Mouse (Mus musculus) MEL (cell line): ENCODE data around the gene 4930507D05Rik. TPM values are rescaled to one million over a fixed set of nuclear protein-coding genes. Genes with fewer than 3 reads are reported as not detected.
A peak's percentile ranks its signal among the peaks of the same experiment; 100 is the strongest.

ENCODE experiments used
- DNase-seq: peaks from one replicate; pipeline ENCODE4 v3.0.0; 2011; ENCODE audit warnings: low read depth, low spot score
- H3K27ac ChIP-seq: 2 replicates; pipeline ENCODE4 v1.5.1; 2012; ENCODE audit warnings: low read depth, mild to moderate bottlenecking, control low read depth, low read length, moderate library complexity; ENCODE audit not compliant: control insufficient read depth
- H3K27me3 ChIP-seq, 2 experiments: fragments of 150-350 bp in 1 of 2; sonication (generic) in 1 of 2; 2 replicates each; pipeline ENCODE4 v1.6.1; 2012; ENCODE audit warnings: low read length in 2 of 2, mild to moderate bottlenecking in 2 of 2, improper control_type of control experiment in 1 of 2, moderate library complexity in 1 of 2; ENCODE audit not compliant: insufficient read depth in 2 of 2, control insufficient read depth in 1 of 2
- H3K36me3 ChIP-seq, 2 experiments: 2 replicates each; pipeline ENCODE4 v1.6.1; 2012 to 2014; ENCODE audit warnings: low read length in 2 of 2, improper control_type of control experiment in 1 of 2, inconsistent platforms in 1 of 2, mild to moderate bottlenecking in 1 of 2; ENCODE audit not compliant: insufficient read depth in 2 of 2, control insufficient read depth in 1 of 2
- H3K4me1 ChIP-seq, 2 experiments: fragments of 150-350 bp in 1 of 2; sonication (generic) in 1 of 2; 2 replicates each; pipeline ENCODE4 v1.6.1; 2012; ENCODE audit warnings: low read length in 2 of 2, improper control_type of control experiment in 1 of 2, mild to moderate bottlenecking in 1 of 2; ENCODE audit not compliant: insufficient read depth in 2 of 2, control insufficient read depth in 1 of 2
- H3K4me3 ChIP-seq, 2 experiments: fragments of 150-350 bp in 1 of 2; sonication (generic) in 1 of 2; 2 replicates each; pipeline ENCODE4 v1.5.1; 2012; ENCODE audit warnings: low read depth in 2 of 2, low read length in 2 of 2, mild to moderate bottlenecking in 2 of 2, moderate library complexity in 2 of 2, control low read depth in 1 of 2, improper control_type of control experiment in 1 of 2; ENCODE audit not compliant: control insufficient read depth in 1 of 2, insufficient read depth in 1 of 2
- H3K79me2 ChIP-seq: 2 replicates; pipeline ENCODE4 v1.6.1; 2012; ENCODE audit warnings: mild to moderate bottlenecking, low read length, moderate library complexity; ENCODE audit not compliant: control insufficient read depth, poor library complexity, insufficient read depth
- H3K9ac ChIP-seq: 2 replicates; pipeline ENCODE4 v1.6.1; 2012; ENCODE audit warnings: low read depth, mild to moderate bottlenecking, control low read depth, low read length, moderate library complexity; ENCODE audit not compliant: control insufficient read depth, poor library complexity, severe bottlenecking
- H3K9me3 ChIP-seq: fragments of 150-350 bp; sonication (generic); replicated peaks from 2 replicates; pipeline ENCODE4 v1.6.1; 2012; ENCODE audit warnings: mild to moderate bottlenecking, low read length, improper control_type of control experiment, moderate library complexity; ENCODE audit not compliant: insufficient read depth
- BHLHE40 ChIP-seq: IDR thresholded peaks from 2 replicates; pipeline ENCODE4 v1.6.1; 2012; ENCODE audit warnings: low read depth, mild to moderate bottlenecking, inconsistent platforms, low read length, improper control_type of control experiment, borderline replicate concordance
- CTCF ChIP-seq, 3 experiments: IDR thresholded peaks in 2 of 3; conservative IDR thresholded peaks in 1 of 3; 2 replicates each; pipeline ENCODE4 v1.5.1; 2011 to 2012; ENCODE audit warnings: low read length in 3 of 3, low read depth in 2 of 3, mild to moderate bottlenecking in 2 of 3, improper control_type of control experiment in 1 of 3, inconsistent platforms in 1 of 3, mixed read lengths in 1 of 3, moderate library complexity in 1 of 3; ENCODE audit not compliant: control insufficient read depth in 1 of 3, insufficient read depth in 1 of 3, poor library complexity in 1 of 3, severe bottlenecking in 1 of 3
- ELF1 ChIP-seq: IDR thresholded peaks from 2 replicates; pipeline ENCODE4 v1.6.1; 2014; ENCODE audit warnings: low read depth, mild to moderate bottlenecking, inconsistent platforms, low read length, improper control_type of control experiment, moderate library complexity
- EP300 ChIP-seq, 2 experiments: IDR thresholded peaks; 2 replicates each; pipeline ENCODE4 v1.6.1; 2011; ENCODE audit warnings: improper control_type of control experiment in 2 of 2, low read length in 2 of 2, low read depth in 1 of 2, mild to moderate bottlenecking in 1 of 2
- ETS1 ChIP-seq: IDR thresholded peaks from 2 replicates; pipeline ENCODE4 v1.6.1; 2012; ENCODE audit warnings: low read depth, mild to moderate bottlenecking, inconsistent platforms, low read length, improper control_type of control experiment, moderate library complexity
- GABPA ChIP-seq: IDR thresholded peaks from 2 replicates; pipeline ENCODE4 v1.6.1; 2012; ENCODE audit warnings: low read depth, mild to moderate bottlenecking, inconsistent platforms, low read length, improper control_type of control experiment, moderate library complexity
- GATA1 ChIP-seq: IDR thresholded peaks from 2 replicates; pipeline ENCODE4 v1.6.1; 2011; ENCODE audit warnings: low read depth, low read length, improper control_type of control experiment
- HCFC1 ChIP-seq: IDR thresholded peaks from 2 replicates; pipeline ENCODE4 v1.6.1; 2012; ENCODE audit warnings: low read depth, mild to moderate bottlenecking, inconsistent platforms, low read length, improper control_type of control experiment, moderate library complexity
- MAX ChIP-seq: IDR thresholded peaks from 2 replicates; pipeline ENCODE4 v1.6.1; 2011; ENCODE audit warnings: low read length, improper control_type of control experiment
- MAZ ChIP-seq: IDR thresholded peaks from 2 replicates; pipeline ENCODE4 v1.6.1; 2012; ENCODE audit warnings: low read depth, mild to moderate bottlenecking, inconsistent platforms, low read length, improper control_type of control experiment
- MXI1 ChIP-seq: IDR thresholded peaks from 2 replicates; pipeline ENCODE4 v1.6.1; 2011; ENCODE audit warnings: mild to moderate bottlenecking, low read depth, low read length, improper control_type of control experiment
- MYB ChIP-seq: IDR thresholded peaks from 2 replicates; pipeline ENCODE4 v1.6.1; 2011; ENCODE audit warnings: mild to moderate bottlenecking, low read depth, low read length, improper control_type of control experiment
- MYC ChIP-seq: IDR thresholded peaks from 2 replicates; pipeline ENCODE4 v1.6.1; 2011; ENCODE audit warnings: low read depth, mild to moderate bottlenecking, low read length, improper control_type of control experiment, moderate library complexity
- RAD21 ChIP-seq: IDR thresholded peaks from 2 replicates; pipeline ENCODE4 v1.6.1; 2011; ENCODE audit warnings: mild to moderate bottlenecking, low read depth, low read length, improper control_type of control experiment
- SIN3A ChIP-seq: IDR thresholded peaks from 2 replicates; pipeline ENCODE4 v1.6.1; 2012; ENCODE audit warnings: low read length, improper control_type of control experiment, inconsistent platforms
- SMC3 ChIP-seq: IDR thresholded peaks from 2 replicates; pipeline ENCODE4 v1.6.1; 2011; ENCODE audit warnings: low read depth, low read length, improper control_type of control experiment
- ZC3H11A ChIP-seq: IDR thresholded peaks from 2 replicates; pipeline ENCODE4 v1.6.1; 2012; ENCODE audit warnings: low read depth, mild to moderate bottlenecking, inconsistent platforms, low read length, improper control_type of control experiment
- ZKSCAN1 ChIP-seq: IDR thresholded peaks from 2 replicates; pipeline ENCODE4 v1.6.1; 2012; ENCODE audit warnings: low read depth, mild to moderate bottlenecking, inconsistent platforms, low read length, improper control_type of control experiment, moderate library complexity
- ZNF384 ChIP-seq: IDR thresholded peaks from 2 replicates; pipeline ENCODE4 v1.6.1; 2012; ENCODE audit warnings: low read depth, mild to moderate bottlenecking, inconsistent platforms, low read length, improper control_type of control experiment
- polyA plus RNA-seq, 2 experiments: library from polyadenylated mRNA; stranded (reverse) in 1 of 2; unstranded in 1 of 2; fragments of >175 nt in 1 of 2; fragments of >200 nt in 1 of 2; gene quantifications; 2 replicates each; pipeline versions ENCODE4 v1.2.1 to v1.2.4; 2012; ENCODE audit warnings: low replicate concordance in 2 of 2, low read depth in 1 of 2; ENCODE audit not compliant: insufficient read length in 2 of 2, insufficient read depth in 1 of 2, missing spikeins in 1 of 2
- total RNA-seq: library from RNA; depleted of rRNA; stranded (reverse); fragments of 300-350 nt; gene quantifications from 2 replicates; pipeline ENCODE4 v1.2.3, GENCODE M21; 2012; rRNA removed

4930507D05Rik gene
- total and polyA plus RNA-seq, 3 experiments, result 0.33 to 0.58 TPM; not detected in 1

DNA sequence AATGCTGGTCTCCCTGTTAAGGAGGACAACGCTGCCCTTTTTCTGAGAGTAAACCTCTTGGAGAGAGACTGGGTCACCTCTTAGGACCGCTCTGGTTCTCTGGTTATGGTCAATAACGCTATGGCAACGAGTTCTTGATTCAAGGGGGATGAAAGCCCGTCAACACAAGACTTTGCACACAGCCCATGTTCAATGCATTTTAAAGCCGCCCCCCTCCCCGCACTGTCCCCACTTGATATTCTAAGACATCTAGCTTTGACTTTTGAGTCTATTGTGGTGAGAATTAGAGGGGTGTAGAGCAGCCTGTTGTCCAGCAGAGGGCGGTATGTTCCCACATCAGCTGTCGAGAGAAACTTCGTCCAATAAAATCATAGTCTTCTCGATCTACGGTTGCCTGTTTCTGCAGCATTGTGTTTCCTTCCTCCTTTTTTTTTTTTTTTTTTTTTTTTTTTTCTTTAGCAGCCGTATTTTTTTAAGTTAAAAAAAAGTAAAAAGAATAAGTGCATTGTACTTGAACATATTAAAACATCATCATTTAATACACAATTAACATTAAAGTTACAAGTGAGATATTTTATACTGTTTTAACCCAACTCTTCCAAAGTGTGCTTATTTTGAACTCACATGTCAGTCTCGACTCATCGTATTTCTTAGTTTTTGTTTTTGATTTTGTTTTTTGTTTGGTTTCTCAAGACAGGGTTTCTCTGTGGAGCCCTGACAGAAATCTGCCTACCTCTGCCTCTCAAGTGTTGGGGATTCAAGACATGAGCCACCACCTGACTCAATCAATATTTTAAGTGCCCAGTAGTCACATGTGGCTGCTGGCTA, 51.0 kb downstream of the 4930507D05Rik start:
- peaks cover 11 to 44% of the 10 kb centered on the region in 2 experiments for H3K36me3 ChIP-seq
- peaks cover 12 to 38% of the 10 kb centered on the region in 2 experiments for H3K4me1 ChIP-seq
- no peaks in the 10 kb centered on the region for H3K27me3 ChIP-seq
- peak overlapping the region; percentile 30 for H3K9ac ChIP-seq
- peak; percentile 85 for TF ChIP-seq MYC
- peak; percentile 94 for TF ChIP-seq ZC3H11A
- peak; percentile 73 for TF ChIP-seq ETS1
- no peak for TF ChIP-seq MAZ
- TF ChIP-seq RAD21, result peak; percentile 97
- peak; percentile 55; the same call in 1 of the 2 replicates for TF ChIP-seq MXI1
- TF ChIP-seq BHLHE40, result 0 out of 2 replicates have a peak, but pooled peaks have one; percentile 35
- TF ChIP-seq MYB, result no peak
- no peak for TF ChIP-seq ELF1
- TF ChIP-seq MAX, result no peak
- TF ChIP-seq ZNF384, result peak; percentile 99
- TF ChIP-seq HCFC1, result peak; percentile 63; the same call in 1 of the 2 replicates
- peak; percentile 84 to 94 (median 88) for TF ChIP-seq CTCF (IDR thresholded peaks at IDR 0.05 in 2 of 3, conservative IDR thresholded peaks at IDR 0.05 in 1 of 3; ENCODE audit: control insufficient read depth in 1 of 3, insufficient read depth in 1 of 3, low read depth in 2 of 3, low read length in 3 of 3, poor library complexity in 1 of 3, severe bottlenecking in 1 of 3)
- TF ChIP-seq ZKSCAN1, result peak; percentile 88; the same call in 1 of the 2 replicates
- TF ChIP-seq SMC3, result peak; percentile 94
- TF ChIP-seq GABPA, result no peak
- peak; percentile 87 for TF ChIP-seq SIN3A
- peak in 1 of 2 experiments; percentile 59; a peak in 2 of 4 replicates for TF ChIP-seq EP300 (IDR thresholded peaks at IDR 0.05; ENCODE audit: low read depth in 1 of 2, low read length in 2 of 2)
- 0 out of 2 replicates have a peak, but pooled peaks have one; percentile 6 for TF ChIP-seq GATA1
- peak overlapping the region; percentile 63 for H3K27ac ChIP-seq
- peak; percentile 93 for DNase-seq
- H3K9me3 ChIP-seq, result no peaks in the 10 kb centered on the region
- peak overlapping the region in 1 of 2 experiments; percentile 6; a peak in 1 of 4 replicates for H3K4me3 ChIP-seq
- peaks cover 41% of the 10 kb centered on the region for H3K79me2 ChIP-seq

Other genes starting within 250 kb of the 4930507D05Rik start
- 0.23 and 0.52 TPM in 2 replicates for gene Tspan15, start 218.2 kb upstream of the 4930507D05Rik start, total RNA-seq
- 1 to 10 TPM in 1 of 2 experiments, not detected in 1; 2.2 TPM for gene Tspan15, start 218.2 kb upstream of the 4930507D05Rik start, polyA plus RNA-seq
- gene Tacr2, start 197.1 kb upstream of the 4930507D05Rik start, total RNA-seq, result not detected in 2 replicates
- under 1 TPM in 1 of 2 experiments, not detected in 1; 0.06 TPM for gene Tacr2, start 197.1 kb upstream of the 4930507D05Rik start, polyA plus RNA-seq
- 441 and 515 TPM in 2 replicates for gene Hk1, start 69.6 kb upstream of the 4930507D05Rik start, total RNA-seq
- gene Hk1, start 69.6 kb upstream of the 4930507D05Rik start, polyA plus RNA-seq, result 100 to 1,000 TPM; 192 to 740 TPM
- 0.42 and 0.69 TPM in 2 replicates for gene Hkdc1, start 27.0 kb upstream of the 4930507D05Rik start, total RNA-seq
- under 1 TPM in 1 of 2 experiments, not detected in 1; 0.38 TPM for gene Hkdc1, start 27.0 kb upstream of the 4930507D05Rik start, polyA plus RNA-seq
- gene Supv3l1, start 249 bp downstream of the 4930507D05Rik start, total RNA-seq, result 42.3 and 51.8 TPM in 2 replicates
- gene Supv3l1, start 249 bp downstream of the 4930507D05Rik start, polyA plus RNA-seq, result 10 to 100 TPM in 1 of 2 experiments, not detected in 1; 72.0 TPM
- 34.2 and 43.6 TPM in 2 replicates for gene Vps26a, start 37.3 kb downstream of the 4930507D05Rik start, total RNA-seq
- 10 to 100 TPM in 1 of 2 experiments, not detected in 1; 64.1 TPM for gene Vps26a, start 37.3 kb downstream of the 4930507D05Rik start, polyA plus RNA-seq
- 217 and 236 TPM in 2 replicates for gene Srgn, start 78.0 kb downstream of the 4930507D05Rik start, total RNA-seq
- 100 to 1,000 TPM in 1 of 2 experiments, not detected in 1; 164 TPM for gene Srgn, start 78.0 kb downstream of the 4930507D05Rik start, polyA plus RNA-seq
- 17.3 and 17.6 TPM in 2 replicates for gene Kif1bp, start 129.0 kb downstream of the 4930507D05Rik start, total RNA-seq
- gene Kif1bp, start 129.0 kb downstream of the 4930507D05Rik start, polyA plus RNA-seq, result 100 to 1,000 TPM in 1 of 2 experiments, 10 to 100 TPM in 1; 24.7 to 177 TPM
- gene Ddx21, start 152.8 kb downstream of the 4930507D05Rik start, total RNA-seq, result 299 and 313 TPM in 2 replicates
- gene Ddx21, start 152.8 kb downstream of the 4930507D05Rik start, polyA plus RNA-seq, result 1,000 to 10,000 TPM in 1 of 2 experiments, 100 to 1,000 TPM in 1; 386 to 2,442 TPM
- gene Ddx50, start 201.7 kb downstream of the 4930507D05Rik start, total RNA-seq, result 48.6 and 51.8 TPM in 2 replicates
- 10 to 100 TPM in 1 of 2 experiments, not detected in 1; 71.5 TPM for gene Ddx50, start 201.7 kb downstream of the 4930507D05Rik start, polyA plus RNA-seq